Mouse (Mus musculus): ENCODE results near the gene Hilpda. TPM values are rescaled to one million over a fixed set of nuclear protein-coding genes. Genes with fewer than 3 reads are reported as not detected.

Gene Hilpda
- polyA plus RNA-seq, 1 experiment from 2014 or later, result 23.4 TPM

DNA sequence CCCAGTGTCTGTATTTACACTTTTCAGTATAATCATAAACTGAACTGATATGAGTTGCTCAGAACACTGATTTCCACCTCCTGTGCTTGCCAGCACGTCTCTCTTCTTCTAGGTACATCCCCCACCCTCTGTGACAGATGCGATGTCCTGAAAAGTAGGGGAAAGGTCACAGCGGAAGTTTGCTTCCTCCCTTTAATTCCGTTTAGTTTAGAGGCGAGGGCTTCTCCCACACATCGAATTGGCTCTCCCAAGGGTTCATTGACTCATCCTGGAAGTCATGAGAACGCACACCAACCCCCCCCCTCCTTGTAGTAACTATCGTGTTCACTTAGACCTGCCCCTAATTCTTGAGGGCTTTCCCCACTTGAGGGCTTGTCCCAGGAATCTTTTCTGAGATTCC, 1.3 kb upstream of the Hilpda start:
- Histone ChIP-seq H3K4me1 (replicated peaks) (peaks cover 21% of the 10 kb centered on the region), H3K4me3 (replicated peaks) (no peak overlapping the region), H3K4me2 (peak overlapping the region; percentile 42), H3K36me3 (replicated peaks) (peaks cover 13% of the 10 kb centered on the region; the same call in 1 of the 2 replicates), H3K27me3 (peaks cover 12% of the 10 kb centered on the region), H3K9me3 (replicated peaks) (no peaks in the 10 kb centered on the region), H3K9ac (no peak overlapping the region), H3K27ac (replicated peaks) (peak overlapping the region; percentile 68)
- WGBS (ENCODE audit: insufficient replicate concordance), result 2% methylated on average over 8 of the region's 8 CpGs
- ATAC-seq (ENCODE audit: insufficient read depth), result 0 out of 2 replicates have a peak, but pooled peaks have one; percentile 4

DNA sequence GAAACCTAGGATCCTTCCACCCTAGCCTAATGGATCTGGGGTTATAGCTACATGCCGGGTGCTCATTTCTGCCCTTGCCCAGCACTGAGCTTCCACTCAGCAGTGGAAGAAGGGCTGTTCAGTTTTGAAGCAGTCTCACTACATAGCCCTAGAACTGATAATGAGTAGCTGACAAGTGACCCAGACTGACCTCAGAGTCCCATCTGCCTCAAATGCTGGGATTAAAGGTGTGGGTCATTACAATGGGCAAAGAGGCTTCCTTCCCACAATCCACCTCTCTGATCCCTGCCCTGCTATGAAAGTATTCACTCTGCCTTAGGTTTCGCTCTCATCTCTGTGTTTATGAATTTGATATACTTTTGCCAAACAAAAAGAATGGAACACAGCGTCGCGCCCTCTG, 4.5 kb downstream of the Hilpda start:
- Histone ChIP-seq H3K36me3 (replicated peaks) (peaks cover 13% of the 10 kb centered on the region; the same call in 1 of the 2 replicates), H3K9ac (no peak overlapping the region), H3K4me1 (replicated peaks) (peaks cover 23% of the 10 kb centered on the region), H3K4me2 (no peak overlapping the region), H3K27me3 (no peaks in the 10 kb centered on the region), H3K4me3 (replicated peaks) (no peak overlapping the region), H3K27ac (replicated peaks) (no peak overlapping the region), H3K9me3 (replicated peaks) (no peaks in the 10 kb centered on the region)
- no peak for ATAC-seq (ENCODE audit: insufficient read depth)
- WGBS (ENCODE audit: insufficient replicate concordance), result 76% methylated on average over 5 of the region's 5 CpGs

DNA sequence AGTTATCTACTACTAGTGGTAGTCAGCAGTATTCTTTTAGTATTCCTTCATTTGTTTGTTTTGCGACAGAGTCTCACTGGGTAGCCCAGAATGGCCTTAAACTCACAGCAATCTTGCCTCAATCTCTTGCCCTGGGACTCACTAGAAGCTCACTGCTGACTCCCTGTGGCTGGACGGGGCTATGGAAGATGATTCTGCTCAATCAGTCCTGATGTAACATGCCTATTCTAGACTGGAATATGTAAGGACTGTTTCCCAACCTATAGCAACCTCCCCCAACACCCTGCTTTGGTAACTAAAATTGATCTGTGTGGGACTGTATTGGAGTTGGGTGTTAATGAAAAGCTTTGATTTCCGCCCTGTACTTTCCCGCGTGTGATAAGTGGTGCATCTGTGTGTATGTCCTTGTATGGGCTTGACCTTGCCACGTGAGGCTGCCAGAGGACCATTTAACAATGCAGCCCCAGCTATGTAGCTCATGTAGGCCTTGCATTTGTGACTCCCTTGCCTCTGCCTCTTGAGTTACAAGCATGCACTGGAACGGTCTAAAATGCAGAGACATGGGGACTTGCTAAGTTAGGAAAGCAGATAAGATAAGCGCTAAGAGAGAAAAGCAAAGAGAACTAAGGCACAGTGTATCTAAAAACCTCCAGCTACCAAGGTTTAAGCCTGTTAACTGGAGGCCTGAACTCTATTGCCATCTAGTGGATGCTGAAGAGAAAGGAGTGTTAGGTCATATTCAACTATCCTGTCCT, 6.4 kb downstream of the Hilpda start:
- Histone ChIP-seq H3K4me3 (replicated peaks) (no peak overlapping the region), H3K4me1 (replicated peaks) (peaks cover 9% of the 10 kb centered on the region), H3K4me2 (no peak overlapping the region), H3K9me3 (replicated peaks) (no peaks in the 10 kb centered on the region), H3K27me3 (no peaks in the 10 kb centered on the region), H3K27ac (replicated peaks) (no peak overlapping the region), H3K36me3 (replicated peaks) (peaks cover 13% of the 10 kb centered on the region; the same call in 1 of the 2 replicates), H3K9ac (no peak overlapping the region)
- ATAC-seq (ENCODE audit: insufficient read depth), result peak; percentile 52
- WGBS (ENCODE audit: insufficient replicate concordance), result 22% methylated on average over 8 of the region's 8 CpGs

- Histone ChIP-seq H3K9me3 (replicated peaks) (no peaks in the 10 kb centered on the region), H3K36me3 (replicated peaks) (peaks cover 13% of the 10 kb centered on the region; the same call in 1 of the 2 replicates), H3K4me3 (replicated peaks) (no peak within 1 kb of the TSS), H3K27me3 (no peaks in the 10 kb centered on the region), H3K27ac (replicated peaks) (no peak within 1 kb of the TSS), H3K4me2 (no peak within 1 kb of the TSS), H3K4me1 (replicated peaks) (peaks cover 6% of the 10 kb centered on the region; the same call in 1 of the 2 replicates), H3K9ac (no peak within 1 kb of the TSS)
- WGBS (ENCODE audit: insufficient replicate concordance), result 73% methylated on average over 8 of the region's 8 CpGs
- no peak for ATAC-seq (ENCODE audit: insufficient read depth)
Observed at GRCm38 (mm10) chr6:29279293-29279692, 7.0 kb downstream of the Hilpda start, which contains the start of gene Fam71f2. Gene Fam71f2, plus strand, starts transcription at chr6:29279593.

GRCm38 (mm10) chr6:29280671-29281070, 8.4 kb downstream of the Hilpda start:
- no peak for ATAC-seq (ENCODE audit: insufficient read depth)
- 60% methylated on average over 7 of the region's 7 CpGs for whole genome bisulfite sequencing (ENCODE audit: insufficient replicate concordance)
- H3K36me3 ChIP-seq (replicated peaks), result 0 out of 2 replicates have a peak, but pooled peaks cover 3% of the 10 kb centered on the region
- H3K27me3 ChIP-seq, result no peaks in the 10 kb centered on the region
- H3K4me3 ChIP-seq (replicated peaks), result no peak overlapping the region
- H3K9me3 ChIP-seq (replicated peaks), result no peaks in the 10 kb centered on the region
- H3K27ac ChIP-seq (replicated peaks), result no peak overlapping the region
- no peak overlapping the region for H3K9ac ChIP-seq
- peaks cover 6% of the 10 kb centered on the region; the same call in 1 of the 2 replicates for H3K4me1 ChIP-seq (replicated peaks)
- no peak overlapping the region for H3K4me2 ChIP-seq

GRCm38 (mm10) chr6:29286870-29287269, 14.6 kb downstream of the Hilpda start:
- Histone ChIP-seq H3K36me3 (replicated peaks) (no peaks in the 10 kb centered on the region), H3K4me3 (replicated peaks) (no peak overlapping the region), H3K9ac (no peak overlapping the region), H3K9me3 (replicated peaks) (no peaks in the 10 kb centered on the region), H3K27ac (replicated peaks) (no peak overlapping the region), H3K27me3 (no peaks in the 10 kb centered on the region), H3K4me1 (replicated peaks) (no peaks in the 10 kb centered on the region), H3K4me2 (no peak overlapping the region)
- 34% methylated on average over 7 of the region's 7 CpGs for WGBS (ENCODE audit: insufficient replicate concordance)
- no peak for ATAC-seq (ENCODE audit: insufficient read depth)

DNA sequence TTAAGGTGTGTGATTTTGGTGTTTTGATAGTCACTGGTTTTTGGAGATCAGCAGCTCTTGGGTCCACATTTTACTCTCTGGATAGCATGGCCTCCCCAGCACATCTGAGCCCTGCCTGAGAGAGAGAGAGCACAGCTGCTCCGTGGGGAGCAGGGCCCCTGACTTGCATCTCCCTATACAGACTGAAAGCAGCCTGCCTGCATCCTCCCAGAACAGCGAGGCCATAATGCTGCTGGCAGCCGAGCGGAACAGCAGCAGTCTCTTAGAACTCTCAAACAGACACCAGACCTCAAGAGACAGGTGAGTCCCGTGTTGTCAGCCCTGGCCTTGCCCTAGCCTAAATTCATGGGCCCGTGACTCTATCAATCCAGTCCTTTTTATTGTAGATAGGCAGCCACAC, 15.2 kb downstream of the Hilpda start:
- Histone ChIP-seq H3K9ac (no peak overlapping the region), H3K36me3 (replicated peaks) (no peaks in the 10 kb centered on the region), H3K4me2 (no peak overlapping the region), H3K9me3 (replicated peaks) (no peaks in the 10 kb centered on the region), H3K27me3 (no peaks in the 10 kb centered on the region), H3K27ac (replicated peaks) (no peak overlapping the region), H3K4me3 (replicated peaks) (no peak overlapping the region), H3K4me1 (replicated peaks) (no peaks in the 10 kb centered on the region)
- 53% methylated on average over 6 of the region's 6 CpGs for WGBS (ENCODE audit: insufficient replicate concordance)
- no peak for ATAC-seq (ENCODE audit: insufficient read depth)

GRCm38 (mm10) chr6:29287944-29288343, 15.7 kb downstream of the Hilpda start:
- no peaks in the 10 kb centered on the region for H3K27me3 ChIP-seq
- no peak overlapping the region for H3K27ac ChIP-seq (replicated peaks)
- no peaks in the 10 kb centered on the region for H3K36me3 ChIP-seq (replicated peaks)
- H3K4me3 ChIP-seq (replicated peaks), result no peak overlapping the region
- no peak for ATAC-seq (ENCODE audit: insufficient read depth)
- WGBS (ENCODE audit: insufficient replicate concordance), result 58% methylated on average over 5 of the region's 5 CpGs
- H3K9me3 ChIP-seq (replicated peaks), result no peaks in the 10 kb centered on the region
- no peak overlapping the region for H3K9ac ChIP-seq
- no peaks in the 10 kb centered on the region for H3K4me1 ChIP-seq (replicated peaks)
- no peak overlapping the region for H3K4me2 ChIP-seq

DNA sequence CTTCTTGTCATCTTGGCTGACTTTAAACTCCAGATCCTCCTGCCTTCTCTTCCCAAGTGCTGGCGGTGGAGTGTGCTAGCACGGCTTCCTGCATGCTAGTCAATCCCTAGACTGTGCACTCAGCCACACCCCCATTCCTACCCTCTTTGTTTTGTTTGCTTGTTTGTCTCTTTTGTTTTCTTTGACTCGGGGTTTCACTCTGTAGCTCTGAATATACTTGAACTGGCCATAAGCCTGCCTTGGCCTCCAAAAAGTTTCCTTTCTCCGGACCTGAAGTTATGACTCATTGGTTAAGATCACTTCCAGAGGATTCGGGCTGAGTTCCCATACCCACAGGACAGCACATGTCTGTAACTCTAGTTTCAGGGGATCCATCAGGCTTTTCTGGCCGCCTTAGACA, 16.4 kb downstream of the Hilpda start:
- Histone ChIP-seq H3K9ac (no peak overlapping the region), H3K9me3 (replicated peaks) (no peaks in the 10 kb centered on the region), H3K36me3 (replicated peaks) (no peaks in the 10 kb centered on the region), H3K4me3 (replicated peaks) (no peak overlapping the region), H3K4me2 (no peak overlapping the region), H3K27me3 (no peaks in the 10 kb centered on the region), H3K27ac (replicated peaks) (no peak overlapping the region), H3K4me1 (replicated peaks) (no peaks in the 10 kb centered on the region)
- no peak for ATAC-seq (ENCODE audit: insufficient read depth)
- 53% methylated on average over 6 of the region's 6 CpGs for WGBS (ENCODE audit: insufficient replicate concordance)

DNA sequence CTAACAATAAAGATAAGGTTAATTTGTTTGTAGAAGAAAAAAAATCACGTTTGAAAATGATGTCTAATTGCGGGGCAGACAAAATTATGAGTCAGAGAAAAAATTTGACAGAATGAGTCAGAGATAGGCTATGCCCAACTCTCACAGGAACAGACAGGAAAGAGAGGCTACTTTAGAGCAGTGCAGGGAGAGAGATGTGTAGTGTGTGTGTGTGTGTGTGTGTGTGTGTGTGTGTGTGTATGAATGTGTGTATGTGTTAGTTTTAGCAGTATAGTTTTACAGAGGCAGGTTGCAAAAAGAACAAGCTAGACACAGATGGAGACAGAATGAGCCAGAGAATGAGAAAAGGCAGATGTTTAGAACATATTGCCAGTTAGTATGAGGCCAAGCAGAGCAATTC, 26.8 kb downstream of the Hilpda start:
- 43% methylated on average over 2 of the region's 2 CpGs for WGBS (ENCODE audit: insufficient replicate concordance)
- no peaks in the 10 kb centered on the region for H3K4me1 ChIP-seq (replicated peaks)
- no peak overlapping the region for H3K4me2 ChIP-seq
- H3K27me3 ChIP-seq, result no peaks in the 10 kb centered on the region
- no peak overlapping the region for H3K27ac ChIP-seq (replicated peaks)
- no peak overlapping the region for H3K9ac ChIP-seq
- no peak for ATAC-seq (ENCODE audit: insufficient read depth)
- no peaks in the 10 kb centered on the region for H3K9me3 ChIP-seq (replicated peaks)
- no peaks in the 10 kb centered on the region for H3K36me3 ChIP-seq (replicated peaks)
- no peak overlapping the region for H3K4me3 ChIP-seq (replicated peaks)

GRCm38 (mm10) chr6:29303251-29303650, 31.0 kb downstream of the Hilpda start:
- Histone ChIP-seq H3K4me1 (replicated peaks) (no peaks in the 10 kb centered on the region), H3K36me3 (replicated peaks) (no peaks in the 10 kb centered on the region), H3K27ac (replicated peaks) (no peak overlapping the region), H3K9ac (no peak overlapping the region), H3K9me3 (replicated peaks) (no peaks in the 10 kb centered on the region), H3K4me2 (no peak overlapping the region), H3K27me3 (no peaks in the 10 kb centered on the region), H3K4me3 (replicated peaks) (no peak overlapping the region)
- ATAC-seq (ENCODE audit: insufficient read depth), result no peak

DNA sequence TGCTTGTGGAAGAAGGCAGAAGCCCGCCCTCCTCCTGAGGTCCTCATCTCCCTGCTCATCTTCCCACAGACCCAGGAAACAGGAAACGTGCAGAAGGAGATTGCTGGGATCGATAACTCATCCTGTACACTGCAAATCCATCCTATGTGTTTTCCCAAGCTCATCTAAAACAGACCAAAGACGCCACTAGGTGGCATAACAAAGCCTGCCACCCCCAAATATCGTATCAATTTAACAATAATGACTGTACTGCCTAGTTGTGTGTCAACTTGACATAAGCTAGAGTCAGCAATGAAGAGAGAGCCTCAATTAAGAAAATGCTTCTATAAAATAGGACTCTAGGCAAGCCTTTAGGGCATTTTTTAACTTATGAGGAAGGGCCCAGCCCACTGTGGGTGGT, 31.4 kb downstream of the Hilpda start:
- Histone ChIP-seq H3K4me1 (replicated peaks) (no peaks in the 10 kb centered on the region), H3K4me2 (no peak overlapping the region), H3K36me3 (replicated peaks) (no peaks in the 10 kb centered on the region), H3K27ac (replicated peaks) (no peak overlapping the region), H3K27me3 (no peaks in the 10 kb centered on the region), H3K9ac (no peak overlapping the region), H3K4me3 (replicated peaks) (no peak overlapping the region), H3K9me3 (replicated peaks) (no peaks in the 10 kb centered on the region)
- 31% methylated on average over 5 of the region's 5 CpGs for WGBS (ENCODE audit: insufficient replicate concordance)
- no peak for ATAC-seq (ENCODE audit: insufficient read depth)
